Comparison of ENCODE assay signal across 29 mouse cellular contexts in the genomic region with DNA sequence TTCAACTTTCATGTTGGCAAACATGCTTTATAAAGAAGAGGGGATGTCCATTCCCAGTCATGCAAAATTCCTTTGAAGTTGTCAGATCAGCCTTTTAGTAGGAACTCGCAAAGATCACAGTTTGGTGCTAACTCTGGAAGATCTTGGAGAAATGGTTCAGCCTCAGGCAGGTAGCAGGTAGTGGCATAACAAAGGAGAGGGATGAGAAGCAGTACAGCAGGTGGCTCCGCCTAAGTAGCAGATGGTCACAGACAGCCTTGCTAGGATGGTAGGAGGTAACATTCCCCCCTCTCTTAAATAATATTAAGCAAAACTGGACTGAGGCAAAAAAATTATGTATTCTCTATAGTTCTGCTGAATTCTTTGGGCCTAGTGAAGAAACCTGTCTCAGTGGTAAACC. TPM values are rescaled to one million over a fixed set of nuclear protein-coding genes. Genes with fewer than 3 reads are reported as not detected.
"Had no signal": no experiment of that assay in that cellular context is flagged by ENCODE, and none has a peak within 500 bp of the region (broad histone marks: within the 10 kb centered on the region; RNA-seq: fewer than 3 reads in every experiment).

No protein-coding gene starts in this region.

- H3K4me3 ChIP-seq: lung, embryonic 15.5 days; megakaryocyte, embryonic 14.5 days; midbrain, embryonic 13.5 days; midbrain, embryonic 15.5 days; neural tube, embryonic 12.5 days had no signal

- H3K36me3 ChIP-seq: lung, embryonic 15.5 days; midbrain, embryonic 13.5 days; midbrain, embryonic 15.5 days; neural tube, embryonic 12.5 days had no signal

- H3K27me3 ChIP-seq: lung, embryonic 15.5 days; megakaryocyte, embryonic 14.5 days; midbrain, embryonic 13.5 days; midbrain, embryonic 15.5 days; neural tube, embryonic 12.5 days had no signal

- DNase-seq: liver, postnatal 0 days; lung, adult 2 months; lung, postnatal 14 days; lung, postnatal 36 days; retina, postnatal 1 day; right cerebral cortex, adult 18-20 months; right cerebral cortex, postnatal 25 days; right cerebral cortex, postnatal 4 days; spleen, adult 18-20 months; thymus, adult 18-20 months; thymus, postnatal 14 days; thymus, postnatal 36 days had no signal

- H3K9ac ChIP-seq: liver, postnatal 0 days; lung, embryonic 15.5 days; midbrain, embryonic 13.5 days; midbrain, embryonic 15.5 days; neural tube, embryonic 12.5 days had no signal

- H3K27ac ChIP-seq: lung, embryonic 15.5 days; macrophage; midbrain, embryonic 13.5 days; midbrain, embryonic 15.5 days; neural tube, embryonic 12.5 days had no signal

- H3K9me3 ChIP-seq: lung, embryonic 15.5 days had no signal

- H3K4me1 ChIP-seq: lung, embryonic 15.5 days; megakaryocyte, embryonic 14.5 days; midbrain, embryonic 13.5 days; midbrain, embryonic 15.5 days; neural tube, embryonic 12.5 days had no signal

RNA-seq across cellular contexts. Expression of a gene that starts 20.8 kb away (rescaled TPM):
- total RNA-seq: megakaryocyte progenitor cell, adult 5-6 weeks; midbrain, postnatal 0 days; monocyte, adult 5-6 weeks; neutrophil, adult 5-6 weeks had no signal
- polyA plus RNA-seq: liver, postnatal 0 days; lung, adult 2 months; lung, embryonic 15.5 days; lung, postnatal 0 days; macrophage; midbrain, embryonic 11.5 days; midbrain, embryonic 13.5 days; midbrain, embryonic 15.5 days; midbrain, postnatal 0 days; neural tube, embryonic 12.5 days; neural tube, embryonic 14.5 days; small intestine, adult 2 months; stomach, embryonic 14.5 days; stomach, embryonic 16.5 days; thymus, postnatal 0 days had no signal

RNA-seq across cellular contexts. Expression of a gene that starts 26.9 kb away (rescaled TPM):
- total RNA-seq: megakaryocyte progenitor cell, adult 5-6 weeks; midbrain, postnatal 0 days; monocyte, adult 5-6 weeks; neutrophil, adult 5-6 weeks had no signal
- polyA plus RNA-seq: liver, postnatal 0 days; lung, adult 2 months; lung, embryonic 15.5 days; lung, postnatal 0 days; macrophage; midbrain, embryonic 11.5 days; midbrain, embryonic 13.5 days; midbrain, embryonic 15.5 days; midbrain, postnatal 0 days; neural tube, embryonic 12.5 days; neural tube, embryonic 14.5 days; small intestine, adult 2 months; stomach, embryonic 14.5 days; stomach, embryonic 16.5 days; thymus, postnatal 0 days had no signal
